Mouse (Mus musculus): ENCODE data around the gene Tspan31. TPM values are rescaled to one million over a fixed set of nuclear protein-coding genes. Genes with fewer than 3 reads are reported as not detected.

The Tspan31 gene
- polyA plus RNA-seq (2014; fragmentation: Nextera tagmentation; extraction: Ambion mirVana), result 67.7 and 71.7 TPM in 2 replicates

DNA sequence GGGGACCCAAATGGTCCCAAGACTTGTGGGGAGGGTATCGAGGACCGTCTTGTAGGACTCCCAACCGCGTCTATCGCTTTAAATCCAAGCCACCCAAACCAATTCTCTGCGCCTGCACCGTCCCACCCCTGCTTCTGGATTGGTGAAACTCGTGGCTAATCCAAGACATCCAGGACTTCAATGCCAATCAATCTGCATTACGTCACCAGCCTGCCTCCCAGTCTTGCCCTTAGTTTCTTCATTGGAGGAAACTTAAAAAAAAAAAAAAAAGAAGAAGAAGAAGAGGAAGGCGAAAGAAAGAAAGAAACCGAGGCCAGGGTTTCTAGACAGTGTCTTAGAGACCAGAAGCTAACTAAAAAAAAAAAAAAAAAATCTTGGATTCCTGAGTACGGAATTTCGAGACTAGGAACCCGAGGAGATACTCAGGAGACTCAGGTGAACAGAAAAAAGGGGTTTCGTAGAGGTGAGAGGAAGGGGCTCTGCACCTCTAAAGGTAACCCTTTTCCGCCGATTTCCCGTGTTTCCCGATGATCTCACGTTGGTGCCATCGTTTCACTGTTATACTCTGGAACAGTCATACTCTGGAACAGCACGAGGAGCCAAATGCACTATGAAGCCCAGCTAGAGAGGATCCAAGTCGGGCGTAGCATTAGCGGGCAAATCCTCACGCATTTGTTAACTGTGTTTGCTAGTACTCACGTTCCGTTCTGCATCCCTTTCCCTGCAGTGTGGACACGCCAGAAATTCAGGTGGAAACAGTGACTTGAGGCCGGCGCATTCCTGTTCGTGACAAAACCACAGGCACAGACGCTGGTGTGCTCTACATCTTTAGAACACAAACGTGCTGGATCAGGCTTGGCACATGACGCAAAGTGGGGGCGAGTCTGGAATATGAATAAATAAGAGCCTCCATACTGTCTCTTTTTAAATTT, at the start of gene Tspan31:
Tspan31 (minus strand) TSS at position 75 of the 932 bp plus-strand sequence.
- H3K27me3 ChIP-seq (ENCODE audit: control insufficient read depth, insufficient read depth, low read length), result no peaks in the 10 kb centered on the region
- H3K9ac ChIP-seq (replicated peaks; ENCODE audit: low read length), result peak within 1 kb of the TSS; percentile 74
- 2% methylated on average over 36 of the region's 36 CpGs for WGBS
- peaks cover 30% of the 10 kb centered on the region for H3K36me3 ChIP-seq (ENCODE audit: control insufficient read depth, insufficient read depth, low read length)
- H3K4me1 ChIP-seq (ENCODE audit: control insufficient read depth, insufficient read depth, low read length), result peaks cover 14% of the 10 kb centered on the region
- DNase-seq, result peak; percentile 97
- peak within 1 kb of the TSS; percentile 54 for H3K4me3 ChIP-seq (replicated peaks; ENCODE audit: low read depth, low read length)
- peak within 1 kb of the TSS; percentile 85 for H3K27ac ChIP-seq (replicated peaks; ENCODE audit: low read depth, low read length)
- ATAC-seq (ENCODE audit: low FRiP score, low TSS enrichment), result peak; percentile 91
- peak within 1 kb of the TSS; percentile 95 for H3K4me2 ChIP-seq (ENCODE audit: low read length)
- no peaks in the 10 kb centered on the region for H3K9me3 ChIP-seq (ENCODE audit: control insufficient read depth, low read length)

DNA sequence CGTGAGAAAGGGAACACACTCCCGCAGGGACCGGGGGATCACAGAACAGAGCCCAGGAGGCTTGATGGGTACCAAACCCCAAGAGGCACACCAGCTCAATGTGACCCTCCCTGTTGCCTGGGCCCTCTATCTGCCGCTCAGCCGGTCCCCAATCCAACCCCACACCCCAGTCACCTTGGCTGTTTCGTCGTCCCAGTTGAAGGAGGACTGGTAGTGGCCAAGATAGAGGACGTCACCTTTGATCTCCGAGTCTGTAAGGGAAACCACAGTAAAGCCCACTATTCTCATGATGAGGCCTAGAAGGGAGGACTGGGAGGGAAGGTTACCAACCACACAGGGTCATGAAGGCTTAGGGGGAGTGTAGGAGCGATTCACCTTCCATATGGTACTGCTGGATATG, 49.2 kb upstream of the Tspan31 start:
- no peak for DNase-seq
- no peak overlapping the region for H3K4me2 ChIP-seq (ENCODE audit: low read length)
- 92% methylated on average over 10 of the region's 10 CpGs for WGBS
- ATAC-seq (ENCODE audit: low FRiP score, low TSS enrichment), result no peak
- no peaks in the 10 kb centered on the region for H3K27me3 ChIP-seq (ENCODE audit: control insufficient read depth, insufficient read depth, low read length)
- H3K4me3 ChIP-seq (replicated peaks; ENCODE audit: low read depth, low read length), result no peak overlapping the region
- H3K27ac ChIP-seq (replicated peaks; ENCODE audit: low read depth, low read length), result no peak overlapping the region
- H3K9me3 ChIP-seq (ENCODE audit: control insufficient read depth, low read length), result no peaks in the 10 kb centered on the region
- H3K36me3 ChIP-seq (ENCODE audit: control insufficient read depth, insufficient read depth, low read length), result peaks cover 43% of the 10 kb centered on the region
- no peak overlapping the region for H3K9ac ChIP-seq (replicated peaks; ENCODE audit: low read length)
- peaks cover 24% of the 10 kb centered on the region; the same call in 1 of the 2 replicates for H3K4me1 ChIP-seq (ENCODE audit: control insufficient read depth, insufficient read depth, low read length)

DNA sequence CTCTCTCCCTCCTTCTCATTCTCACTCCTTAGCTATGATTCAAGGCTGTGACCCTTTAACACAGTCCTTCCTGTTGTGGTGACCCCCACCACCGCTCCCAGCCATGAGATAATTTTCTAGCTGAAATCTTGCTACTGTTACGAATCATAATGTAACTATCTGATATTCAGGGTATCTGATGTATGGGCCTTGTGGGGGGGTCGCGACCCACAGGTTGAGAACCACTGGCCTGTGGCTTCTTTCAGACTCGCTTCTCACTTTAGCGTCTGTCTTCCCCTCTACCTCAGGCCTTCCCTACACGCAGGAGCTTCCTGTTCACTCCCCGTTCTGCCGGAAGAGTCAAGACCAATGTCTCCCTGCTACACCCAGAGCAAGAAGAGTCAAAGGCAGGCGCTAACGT, 48.4 kb upstream of the Tspan31 start:
- H3K4me1 ChIP-seq (ENCODE audit: control insufficient read depth, insufficient read depth, low read length), result peaks cover 24% of the 10 kb centered on the region; the same call in 1 of the 2 replicates
- ATAC-seq (ENCODE audit: low FRiP score, low TSS enrichment), result no peak
- no peak overlapping the region for H3K9ac ChIP-seq (replicated peaks; ENCODE audit: low read length)
- no peak overlapping the region for H3K27ac ChIP-seq (replicated peaks; ENCODE audit: low read depth, low read length)
- no peak overlapping the region for H3K4me3 ChIP-seq (replicated peaks; ENCODE audit: low read depth, low read length)
- H3K36me3 ChIP-seq (ENCODE audit: control insufficient read depth, insufficient read depth, low read length), result peaks cover 45% of the 10 kb centered on the region
- H3K27me3 ChIP-seq (ENCODE audit: control insufficient read depth, insufficient read depth, low read length), result no peaks in the 10 kb centered on the region
- no peak overlapping the region for H3K4me2 ChIP-seq (ENCODE audit: low read length)
- 95% methylated on average over 11 of the region's 11 CpGs for WGBS
- no peak for DNase-seq
- H3K9me3 ChIP-seq (ENCODE audit: control insufficient read depth, low read length), result no peaks in the 10 kb centered on the region

DNA sequence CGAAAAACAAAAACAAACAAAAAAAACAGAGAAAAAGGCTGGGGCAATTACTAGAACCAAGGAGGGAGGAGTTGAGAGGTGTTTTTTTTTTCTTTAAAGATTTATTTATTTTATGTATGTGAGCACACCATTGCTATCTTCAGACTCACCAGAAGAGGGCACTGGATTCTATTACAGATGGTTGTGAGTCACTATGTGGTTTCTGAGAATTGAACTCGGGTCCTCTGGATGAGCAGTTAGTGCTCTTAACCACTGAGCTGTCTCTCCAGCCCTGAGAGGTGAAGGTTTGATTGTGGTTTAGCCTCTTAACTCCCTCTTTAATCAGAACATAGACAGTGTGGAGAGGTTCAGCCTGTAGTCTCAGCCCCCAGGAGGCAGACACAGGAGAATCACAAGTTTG, 45.0 kb upstream of the Tspan31 start:
- no peaks in the 10 kb centered on the region for H3K27me3 ChIP-seq (ENCODE audit: control insufficient read depth, insufficient read depth, low read length)
- no peak overlapping the region for H3K4me2 ChIP-seq (ENCODE audit: low read length)
- 0 out of 2 replicates have a peak, but pooled peaks cover 4% of the 10 kb centered on the region for H3K4me1 ChIP-seq (ENCODE audit: control insufficient read depth, insufficient read depth, low read length)
- H3K4me3 ChIP-seq (replicated peaks; ENCODE audit: low read depth, low read length), result no peak overlapping the region
- 86% methylated on average over 2 of the region's 2 CpGs for WGBS
- DNase-seq (no peak), ATAC-seq (ENCODE audit: low FRiP score, low TSS enrichment) (no peak)
- H3K9me3 ChIP-seq (ENCODE audit: control insufficient read depth, low read length), result no peaks in the 10 kb centered on the region
- H3K36me3 ChIP-seq (ENCODE audit: control insufficient read depth, insufficient read depth, low read length), result peaks cover 63% of the 10 kb centered on the region
- H3K27ac ChIP-seq (replicated peaks; ENCODE audit: low read depth, low read length), result no peak overlapping the region
- H3K9ac ChIP-seq (replicated peaks; ENCODE audit: low read length), result no peak overlapping the region

DNA sequence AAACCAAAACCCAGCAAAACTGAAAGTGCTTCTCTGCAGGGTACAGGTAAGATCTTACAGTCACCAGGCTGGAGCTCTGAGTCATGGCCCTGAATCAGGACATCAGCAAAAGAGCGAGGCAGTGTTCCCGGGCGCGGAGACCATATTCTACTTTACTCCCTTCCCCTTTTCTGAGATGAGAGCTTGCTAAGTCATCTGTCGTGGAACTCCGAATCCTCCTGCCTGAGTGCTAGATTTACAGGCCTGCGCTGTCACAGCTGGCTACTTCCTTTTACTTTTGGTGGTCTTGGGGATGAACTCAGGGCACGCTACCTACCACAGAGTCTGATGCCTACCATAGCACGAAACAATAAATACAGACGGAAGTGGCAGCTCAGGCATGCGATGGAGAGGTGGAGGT, 44.3 kb upstream of the Tspan31 start:
- Histone ChIP-seq H3K9ac (replicated peaks; ENCODE audit: low read length) (no peak overlapping the region), H3K27ac (replicated peaks; ENCODE audit: low read depth, low read length) (no peak overlapping the region), H3K4me1 (ENCODE audit: control insufficient read depth, insufficient read depth, low read length) (no peaks in the 10 kb centered on the region), H3K27me3 (ENCODE audit: control insufficient read depth, insufficient read depth, low read length) (no peaks in the 10 kb centered on the region), H3K4me3 (replicated peaks; ENCODE audit: low read depth, low read length) (no peak overlapping the region), H3K36me3 (ENCODE audit: control insufficient read depth, insufficient read depth, low read length) (peaks cover 62% of the 10 kb centered on the region), H3K4me2 (ENCODE audit: low read length) (no peak overlapping the region), H3K9me3 (ENCODE audit: control insufficient read depth, low read length) (no peaks in the 10 kb centered on the region)
- no peak for ATAC-seq (ENCODE audit: low FRiP score, low TSS enrichment)
- WGBS, result 96% methylated on average over 11 of the region's 11 CpGs
- DNase-seq, result no peak

DNA sequence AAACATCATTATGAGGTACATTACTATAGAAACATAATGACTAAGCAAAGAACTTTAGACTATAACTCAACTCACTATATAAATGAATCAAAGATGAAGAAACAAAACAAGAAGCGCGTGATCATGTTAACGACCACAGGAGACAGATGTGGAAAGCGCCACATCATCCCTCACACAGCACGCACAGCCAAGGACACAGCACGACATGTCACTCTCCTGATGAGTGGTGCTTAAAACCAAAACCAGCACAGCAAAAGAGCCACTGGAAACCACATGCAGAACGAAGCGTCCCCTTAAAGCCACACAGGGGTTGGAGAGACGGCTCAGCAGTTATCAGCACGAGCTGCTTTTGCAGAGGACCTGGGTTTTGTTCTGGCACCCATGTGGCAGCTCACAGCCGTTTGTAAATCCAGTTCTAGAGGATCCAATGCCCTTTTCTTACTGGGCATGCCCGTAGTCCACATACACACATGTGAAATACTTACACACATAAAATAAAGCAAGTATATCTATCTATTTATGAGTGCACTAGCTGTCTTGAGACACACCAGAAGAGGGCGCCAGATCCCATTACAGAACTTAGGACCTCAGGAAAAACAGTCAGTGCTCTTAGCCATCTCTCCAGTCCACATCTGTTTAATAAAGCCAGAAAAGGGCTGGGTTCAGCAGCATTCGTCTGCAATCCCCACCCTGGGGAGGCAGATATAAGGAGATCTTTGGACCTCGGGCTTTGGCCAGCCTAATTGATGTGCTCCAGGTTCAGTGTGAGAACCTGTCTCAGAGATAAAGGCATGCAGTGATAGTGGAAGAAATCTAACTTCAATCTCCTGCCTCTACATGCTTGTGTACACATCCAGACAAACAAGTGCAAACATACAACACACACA, 41.2 kb upstream of the Tspan31 start:
- H3K36me3 ChIP-seq (ENCODE audit: control insufficient read depth, insufficient read depth, low read length), result peaks cover 43% of the 10 kb centered on the region
- H3K4me1 ChIP-seq (ENCODE audit: control insufficient read depth, insufficient read depth, low read length), result no peaks in the 10 kb centered on the region
- no peaks in the 10 kb centered on the region for H3K9me3 ChIP-seq (ENCODE audit: control insufficient read depth, low read length)
- H3K27ac ChIP-seq (replicated peaks; ENCODE audit: low read depth, low read length), result no peak overlapping the region
- H3K9ac ChIP-seq (replicated peaks; ENCODE audit: low read length), result no peak overlapping the region
- DNase-seq (no peak), ATAC-seq (ENCODE audit: low FRiP score, low TSS enrichment) (no peak)
- no peak overlapping the region for H3K4me2 ChIP-seq (ENCODE audit: low read length)
- H3K27me3 ChIP-seq (ENCODE audit: control insufficient read depth, insufficient read depth, low read length), result no peaks in the 10 kb centered on the region
- no peak overlapping the region for H3K4me3 ChIP-seq (replicated peaks; ENCODE audit: low read depth, low read length)
- 93% methylated on average over 15 of the region's 15 CpGs for WGBS

DNA sequence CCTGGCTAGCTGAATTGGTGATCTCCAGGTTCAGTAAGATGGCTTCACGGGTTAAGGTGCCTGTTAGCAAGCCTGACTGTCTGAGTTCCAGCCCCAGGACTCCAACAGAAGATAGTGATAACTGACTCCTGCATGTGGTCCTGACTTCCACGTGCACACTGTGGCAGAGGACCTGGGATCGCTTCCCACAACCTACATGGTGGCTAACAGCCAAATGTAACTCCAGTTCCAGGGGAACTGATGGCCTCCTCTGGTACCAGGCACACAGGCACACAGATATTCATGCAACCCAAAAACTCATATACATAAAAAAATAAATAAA, 38.2 kb upstream of the Tspan31 start:
- no peak overlapping the region for H3K4me3 ChIP-seq (replicated peaks; ENCODE audit: low read depth, low read length)
- H3K36me3 ChIP-seq (ENCODE audit: control insufficient read depth, insufficient read depth, low read length), result peaks cover 41% of the 10 kb centered on the region
- H3K27me3 ChIP-seq (ENCODE audit: control insufficient read depth, insufficient read depth, low read length), result no peaks in the 10 kb centered on the region
- H3K9me3 ChIP-seq (ENCODE audit: control insufficient read depth, low read length), result no peaks in the 10 kb centered on the region
- DNase-seq (no peak), ATAC-seq (ENCODE audit: low FRiP score, low TSS enrichment) (no peak)
- H3K4me2 ChIP-seq (ENCODE audit: low read length), result no peak overlapping the region
- H3K27ac ChIP-seq (replicated peaks; ENCODE audit: low read depth, low read length), result no peak overlapping the region
- H3K9ac ChIP-seq (replicated peaks; ENCODE audit: low read length), result no peak overlapping the region
- WGBS, result 83% methylated on average over 3 of the region's 3 CpGs
- no peaks in the 10 kb centered on the region for H3K4me1 ChIP-seq (ENCODE audit: control insufficient read depth, insufficient read depth, low read length)

DNA sequence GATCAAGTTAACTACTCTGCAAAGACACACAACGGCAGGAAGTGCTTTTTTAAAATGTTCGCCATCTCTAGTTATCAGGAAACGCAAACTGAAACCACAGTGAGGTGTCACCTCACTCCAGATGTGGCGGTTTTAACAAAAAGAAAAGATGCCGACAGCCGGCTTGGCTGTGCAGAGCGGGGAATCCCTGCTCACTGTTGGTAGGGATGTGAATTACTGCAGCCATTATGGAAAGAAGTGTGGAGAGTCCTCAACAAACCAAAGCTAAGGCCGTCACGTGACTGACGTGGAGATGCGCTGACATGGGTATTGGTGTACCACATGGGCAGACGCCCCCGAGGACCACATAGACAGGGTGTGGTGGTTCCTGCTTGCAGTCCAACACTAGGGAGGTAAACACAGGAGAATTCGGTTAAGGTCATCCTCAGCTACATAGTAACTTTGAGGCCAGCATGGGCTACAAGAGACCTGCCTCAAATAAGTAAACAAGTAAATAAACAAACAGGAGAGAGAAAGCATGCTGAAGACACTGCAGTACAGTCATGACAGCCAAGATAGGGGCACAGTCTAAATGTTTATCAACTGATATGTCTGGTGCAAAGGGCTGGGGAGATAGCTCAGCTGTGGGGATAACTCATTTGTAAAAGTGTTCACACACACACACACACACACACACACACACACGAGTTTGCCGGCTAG, 37.6 kb upstream of the Tspan31 start:
- H3K4me3 ChIP-seq (replicated peaks; ENCODE audit: low read depth, low read length), result no peak overlapping the region
- peaks cover 39% of the 10 kb centered on the region for H3K36me3 ChIP-seq (ENCODE audit: control insufficient read depth, insufficient read depth, low read length)
- H3K4me2 ChIP-seq (ENCODE audit: low read length), result no peak overlapping the region
- 93% methylated on average over 16 of the region's 16 CpGs for WGBS
- no peaks in the 10 kb centered on the region for H3K27me3 ChIP-seq (ENCODE audit: control insufficient read depth, insufficient read depth, low read length)
- ATAC-seq (ENCODE audit: low FRiP score, low TSS enrichment) (no peak), DNase-seq (no peak)
- no peak overlapping the region for H3K9ac ChIP-seq (replicated peaks; ENCODE audit: low read length)
- no peak overlapping the region for H3K27ac ChIP-seq (replicated peaks; ENCODE audit: low read depth, low read length)
- no peaks in the 10 kb centered on the region for H3K4me1 ChIP-seq (ENCODE audit: control insufficient read depth, insufficient read depth, low read length)
- no peaks in the 10 kb centered on the region for H3K9me3 ChIP-seq (ENCODE audit: control insufficient read depth, low read length)

All from midbrain, embryonic 14.5 days (tissue).